Mouse (Mus musculus): Measurements from ENCODE around the gene Ddah1. TPM values are rescaled to one million over a fixed set of nuclear protein-coding genes. Genes with fewer than 3 reads are reported as not detected.
"Not testable (repeated sequence)": the region's sequence is repeated elsewhere in the genome, so short reads cannot be mapped to it uniquely, and the experiment has no call there.

Gene Ddah1
- total RNA-seq, 2 experiments from 2014 or later: 2.4 to 3.5 TPM

DNA sequence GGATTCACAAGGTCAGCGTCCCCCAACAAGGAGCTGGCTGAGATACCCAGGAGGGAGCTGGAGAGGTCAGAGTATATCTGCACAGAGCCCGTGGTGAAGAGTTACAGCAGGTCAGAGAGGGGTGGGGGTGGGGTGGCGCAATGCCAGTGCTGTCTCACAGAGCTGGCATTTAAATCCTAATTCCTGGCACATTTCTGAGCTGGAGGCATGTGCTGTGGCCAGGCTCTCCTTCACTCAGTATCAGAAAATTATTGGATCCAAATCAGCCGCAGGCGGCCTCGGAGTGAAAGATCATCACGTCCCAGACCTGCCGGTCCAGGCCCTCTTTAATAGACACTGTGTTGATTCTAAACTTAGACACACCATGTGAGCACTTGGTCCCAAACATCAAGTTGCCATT lies 141.4 kb downstream of the Ddah1 start:
- DNase-seq (ENCODE audit: low spot score in 2 of 2): no peak

- DNase-seq (ENCODE audit: low spot score in 2 of 2): no peak
Measured at GRCm38 (mm10) chr3:145903530-145903929, 145.1 kb downstream of the Ddah1 start.

- peak; percentile 58 to 65 for DNase-seq (ENCODE audit: low spot score in 2 of 2)
Measured at GRCm38 (mm10) chr3:145904850-145905776, 146.6 kb downstream of the Ddah1 start.

GRCm38 (mm10) chr3:145906582-145906981 lies 148.1 kb downstream of the Ddah1 start:
- DNase-seq (ENCODE audit: low spot score in 2 of 2): no peak

- no peak for DNase-seq (ENCODE audit: low spot score in 2 of 2)
Measured at GRCm38 (mm10) chr3:145912512-145912911, 154.0 kb downstream of the Ddah1 start.

DNA sequence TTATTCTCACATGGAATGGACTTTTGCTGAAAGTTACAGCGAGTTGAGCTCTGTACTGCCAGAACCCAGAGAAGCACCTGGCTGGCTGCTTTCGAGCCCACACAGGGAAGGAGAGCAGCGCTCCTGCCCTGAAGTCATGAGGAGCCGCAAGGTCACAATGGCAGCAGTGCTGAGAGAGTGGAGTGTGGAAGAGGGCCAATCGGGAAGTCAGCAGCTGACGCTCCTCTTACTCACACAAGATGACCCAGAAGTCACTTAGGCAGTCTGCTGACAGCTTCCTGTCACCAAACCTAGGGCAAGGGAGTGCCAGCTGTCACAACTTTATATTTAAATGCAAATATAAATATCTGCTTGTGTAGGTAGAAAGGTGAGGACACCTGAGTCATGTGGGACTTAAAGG lies 154.8 kb downstream of the Ddah1 start:
- no peak for DNase-seq (ENCODE audit: low spot score in 2 of 2)

- not testable (repeated sequence) for DNase-seq (ENCODE audit: low spot score in 2 of 2)
Measured at GRCm38 (mm10) chr3:145913942-145914341, 155.5 kb downstream of the Ddah1 start.

DNA sequence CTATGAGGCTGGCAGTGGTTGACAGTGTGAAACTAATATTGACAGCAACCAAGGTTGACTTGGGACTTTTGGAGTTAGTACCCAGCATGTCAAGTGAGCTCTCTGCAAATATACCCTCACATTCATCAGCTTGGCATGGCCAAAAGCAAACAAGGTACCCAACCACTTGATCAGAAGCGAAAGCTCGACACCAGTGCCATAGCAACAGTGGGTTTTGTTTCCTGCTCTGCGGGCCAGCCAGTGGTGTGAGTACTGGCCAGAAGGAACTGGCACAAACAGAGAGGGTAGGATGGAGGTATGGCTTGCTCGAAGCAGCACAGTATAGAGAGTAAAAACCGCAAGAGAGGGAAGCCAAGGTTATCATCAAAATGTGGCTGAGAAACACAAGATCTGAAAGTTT lies 157.9 kb downstream of the Ddah1 start:
- DNase-seq (ENCODE audit: low spot score in 2 of 2): no peak

GRCm38 (mm10) chr3:145916826-145917225 lies 158.4 kb downstream of the Ddah1 start:
- DNase-seq (ENCODE audit: low spot score in 2 of 2): no peak

DNA sequence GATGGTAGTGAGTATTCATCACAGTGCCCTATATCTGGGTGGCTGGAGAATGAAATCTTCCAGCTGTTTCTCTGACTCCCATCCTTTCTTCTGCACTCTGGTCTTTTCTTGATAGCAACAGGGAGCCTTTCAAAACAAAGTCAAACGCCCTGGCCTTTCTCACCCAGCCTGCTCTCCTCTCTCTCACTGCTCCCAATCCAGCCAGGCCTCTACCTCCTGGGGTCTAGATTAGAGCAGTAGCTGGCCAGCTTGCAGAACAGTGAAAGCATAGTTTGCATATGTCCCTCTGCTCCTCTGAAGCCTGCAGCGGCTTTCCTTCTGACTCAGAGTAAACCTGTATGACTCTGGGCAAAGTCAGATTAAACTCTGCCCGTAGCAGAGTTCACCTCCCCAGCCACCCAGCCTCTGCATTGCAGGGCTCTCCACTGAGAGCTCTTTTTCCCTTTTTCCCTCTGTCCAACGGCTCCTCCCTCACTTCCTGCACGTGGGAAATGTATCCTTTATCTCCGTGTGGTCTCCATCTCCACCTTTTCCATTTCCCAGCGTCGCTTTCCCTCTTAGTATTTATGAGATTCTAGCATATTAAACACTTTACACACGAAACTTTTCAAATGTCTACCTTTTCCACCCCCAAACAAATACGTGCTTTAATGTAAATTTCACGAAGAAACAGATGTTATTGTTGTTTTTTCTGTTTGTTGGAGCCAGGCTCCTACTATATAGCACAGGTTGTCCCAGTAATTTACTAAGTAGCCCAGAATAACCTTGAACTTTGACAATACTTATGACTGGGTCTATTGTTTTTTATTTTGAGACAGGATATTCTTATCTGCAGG lies 163.8 kb downstream of the Ddah1 start, which contains the start of gene Bcl10:
Gene Bcl10, plus strand, starts transcription at position 786 of the 836 bp plus-strand sequence.
- no peak for DNase-seq (ENCODE audit: low spot score in 2 of 2)

DNA sequence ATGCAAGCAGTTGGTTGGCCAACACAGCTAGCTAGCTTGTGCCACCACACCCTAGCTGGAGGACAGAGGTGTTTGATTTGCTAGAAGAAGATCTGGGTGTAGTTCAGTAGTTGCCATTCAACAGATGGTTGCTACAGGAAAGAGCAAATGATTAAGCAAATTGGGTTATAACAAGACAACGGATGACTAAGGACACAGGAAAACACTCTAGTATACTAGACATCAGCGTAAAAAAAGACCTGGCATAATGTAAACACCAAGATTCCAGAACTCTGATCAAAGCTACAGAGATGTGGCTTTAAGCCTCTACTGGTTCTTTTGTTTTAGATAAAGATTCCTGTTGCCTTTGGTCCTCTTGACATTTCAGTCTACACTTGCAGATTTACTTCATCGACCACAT lies 164.5 kb downstream of the Ddah1 start:
- DNase-seq (ENCODE audit: low spot score in 2 of 2): no peak

- peak; percentile 95 to 96 for DNase-seq (ENCODE audit: low spot score in 2 of 2)
Measured at GRCm38 (mm10) chr3:145923874-145924577, 165.6 kb downstream of the Ddah1 start.

DNA sequence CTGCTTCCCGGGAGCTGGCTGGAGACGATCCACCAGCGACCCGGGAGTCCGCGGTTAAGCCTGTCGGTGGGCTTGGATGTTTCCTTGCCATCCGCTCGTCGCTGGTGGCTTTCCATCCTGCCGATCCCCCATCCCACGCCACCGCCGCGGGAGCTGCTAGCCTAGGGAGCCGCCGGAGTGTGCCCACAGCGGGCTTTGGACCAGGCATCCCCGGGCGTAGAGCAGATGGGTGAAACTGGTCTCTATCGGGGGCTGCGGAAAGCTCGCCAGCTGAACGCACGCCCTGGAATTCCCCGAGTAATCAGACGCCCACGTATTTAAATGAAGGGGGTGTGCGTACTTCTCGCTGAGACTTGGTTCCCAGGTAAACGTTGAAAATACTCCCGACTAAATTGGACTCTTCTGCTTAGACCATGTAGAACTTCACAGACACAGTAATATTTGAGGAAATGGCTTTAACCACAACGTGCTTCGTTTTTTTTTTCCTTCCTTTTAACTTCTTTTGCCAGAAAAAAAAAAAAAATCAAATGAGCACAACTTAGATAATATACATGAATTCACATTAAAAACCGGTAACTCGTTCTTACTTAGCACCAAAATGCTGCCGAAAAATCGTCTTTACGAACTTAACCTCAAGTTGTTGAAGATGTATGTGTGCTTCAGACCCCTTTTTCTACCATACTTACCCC lies 166.3 kb downstream of the Ddah1 start:
- peak; percentile 56 to 59 for DNase-seq (ENCODE audit: low spot score in 2 of 2)

DNA sequence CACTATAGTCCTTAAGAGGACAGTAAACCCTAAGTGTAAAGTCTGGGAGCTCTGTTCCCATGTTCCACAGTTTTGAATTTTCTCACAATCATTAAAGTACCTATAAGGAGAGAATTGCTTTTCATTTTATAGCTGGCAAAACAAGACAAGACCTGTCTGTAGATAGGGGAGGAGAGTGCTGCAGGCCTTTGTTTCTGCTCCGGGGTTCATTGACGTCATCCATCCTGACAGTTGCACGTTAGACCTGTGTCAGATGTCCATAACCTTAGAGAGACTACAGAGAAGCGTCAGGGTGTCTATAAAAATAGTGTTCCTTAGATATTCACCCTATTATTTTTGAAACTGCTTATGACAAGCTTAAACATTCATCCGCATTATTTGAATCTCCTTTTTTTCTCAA lies 167.0 kb downstream of the Ddah1 start:
- DNase-seq (ENCODE audit: low spot score in 2 of 2): no peak

DNA sequence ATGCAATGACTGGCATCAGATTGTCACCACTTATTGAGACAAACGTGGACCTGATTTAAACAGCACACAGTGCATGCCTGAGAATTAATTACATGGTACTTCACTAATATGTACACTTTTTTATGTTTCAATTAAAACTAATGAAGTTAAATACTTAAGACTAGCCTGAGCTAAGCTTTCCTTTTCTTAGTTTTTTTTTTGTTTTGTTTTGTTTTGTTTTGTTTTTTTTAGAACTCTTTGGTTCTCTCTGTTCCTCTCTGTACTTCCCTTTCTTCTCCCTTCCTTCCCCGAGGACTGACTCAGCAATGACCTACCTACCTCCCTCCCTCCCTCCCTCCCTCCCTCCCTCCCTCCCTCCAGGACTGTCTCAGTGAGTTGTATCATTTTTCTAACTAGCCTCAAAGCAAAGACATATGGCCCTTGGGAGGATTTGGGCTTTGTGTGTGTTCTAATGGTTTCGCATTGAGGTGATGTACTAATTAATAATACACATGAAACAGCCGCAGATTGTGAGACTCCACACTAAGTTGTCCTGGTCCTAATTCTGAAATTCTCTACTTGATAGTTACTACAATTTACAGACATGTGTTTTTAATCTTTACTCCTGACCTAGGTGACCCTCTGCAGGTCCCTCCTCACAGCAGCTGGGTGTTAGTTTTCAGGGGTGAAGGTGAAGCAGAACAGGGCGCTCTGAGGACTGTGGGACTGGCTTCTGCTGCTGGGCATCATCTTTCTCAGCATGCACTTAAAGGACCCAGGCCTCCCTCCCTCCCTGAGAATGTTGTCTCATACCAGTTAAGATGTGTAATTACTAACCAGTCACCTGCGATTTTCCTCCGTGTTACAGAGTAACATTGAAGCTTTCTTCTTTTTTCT lies 171.3 kb downstream of the Ddah1 start:
- no peak for DNase-seq (ENCODE audit: low spot score in 2 of 2)

DNA sequence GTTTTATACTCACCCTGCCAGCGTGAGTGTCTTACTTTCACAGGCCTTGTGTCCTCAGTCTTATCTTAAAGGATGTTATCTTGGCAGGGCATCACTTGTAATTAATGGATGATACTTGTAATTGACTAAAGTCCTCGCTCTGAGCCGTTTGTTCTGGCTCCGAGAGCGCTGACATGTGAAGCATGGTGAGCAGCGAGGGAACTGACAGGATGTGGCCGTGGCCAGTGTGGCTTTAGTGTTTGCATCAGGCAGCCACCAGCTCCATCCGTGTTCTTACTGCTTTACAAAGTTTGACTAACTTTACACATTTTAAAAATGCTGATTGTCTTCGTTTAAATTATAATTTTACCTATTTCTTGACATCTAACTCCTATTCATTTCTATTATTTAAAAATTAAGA lies 175.4 kb downstream of the Ddah1 start:
- no peak for DNase-seq (ENCODE audit: low spot score in 2 of 2)

GRCm38 (mm10) chr3:145937505-145938404 lies 179.3 kb downstream of the Ddah1 start, which contains the start of gene 2410004B18Rik:
TSS of gene 2410004B18Rik (plus strand) at chr3:145938014.
- peak; percentile 92 to 96 for DNase-seq (ENCODE audit: low spot score in 2 of 2)
